Mouse (Mus musculus): ENCODE measurements around the gene Gdpd3. TPM values are rescaled to one million over a fixed set of nuclear protein-coding genes. Genes with fewer than 3 reads are reported as not detected.
"Not testable (repeated sequence)": the region's sequence is repeated elsewhere in the genome, so short reads cannot be mapped to it uniquely, and the experiment has no call there.

The Gdpd3 gene
- polyA plus RNA-seq, 1 experiment from 2014 or later: 0.96 TPM

- no peak for DNase-seq (ENCODE audit: low spot score)
- peaks cover 5% of the 10 kb centered on the region; the same call in 1 of the 2 replicates for H3K36me3 ChIP-seq (ENCODE audit: control insufficient read depth, insufficient read depth, low read length)
- ATAC-seq (replicated peaks; ENCODE audit: low FRiP score): no peak
- peaks cover 46% of the 10 kb centered on the region for H3K4me1 ChIP-seq (replicated peaks; ENCODE audit: control insufficient read depth, insufficient read depth, low read length)
- peak overlapping the region; percentile 94; the same call in 1 of the 2 replicates for H3K4me2 ChIP-seq
- H3K4me3 ChIP-seq (ENCODE audit: low read depth, low read length): no peak overlapping the region; the same call in 1 of the 2 replicates
- H3K27ac ChIP-seq (ENCODE audit: low read depth, low read length): no peak overlapping the region
- no peaks in the 10 kb centered on the region for H3K9me3 ChIP-seq (ENCODE audit: control insufficient read depth, low read length)
- no peaks in the 10 kb centered on the region for H3K27me3 ChIP-seq (replicated peaks; ENCODE audit: control insufficient read depth, insufficient read depth, low read length)
- 92% methylated on average over 3 of the region's 3 CpGs for WGBS
- no peak overlapping the region for H3K9ac ChIP-seq (ENCODE audit: low read depth, low read length)
Observed at GRCm38 (mm10) chr7:126778147-126778546, 12.0 kb downstream of the Gdpd3 start.

GRCm38 (mm10) chr7:126779101-126779500, 13.0 kb downstream of the Gdpd3 start:
- not testable (repeated sequence) for H3K27me3 ChIP-seq (replicated peaks; ENCODE audit: control insufficient read depth, insufficient read depth, low read length); H3K36me3 ChIP-seq (ENCODE audit: control insufficient read depth, insufficient read depth, low read length); H3K27ac ChIP-seq (ENCODE audit: low read depth, low read length); DNase-seq (ENCODE audit: low spot score); H3K4me2 ChIP-seq; H3K9me3 ChIP-seq (ENCODE audit: control insufficient read depth, low read length); H3K9ac ChIP-seq (ENCODE audit: low read depth, low read length); ATAC-seq (replicated peaks; ENCODE audit: low FRiP score); H3K4me3 ChIP-seq (ENCODE audit: low read depth, low read length)
- peaks cover 46% of the 10 kb centered on the region for H3K4me1 ChIP-seq (replicated peaks; ENCODE audit: control insufficient read depth, insufficient read depth, low read length)
- WGBS: 87% methylated on average over 7 of the region's 7 CpGs

GRCm38 (mm10) chr7:126779983-126780970, 14.1 kb downstream of the Gdpd3 start:
- WGBS: 2% methylated on average over 21 of the region's 21 CpGs
- Histone ChIP-seq H3K4me3 (ENCODE audit: low read depth, low read length) (peak overlapping the region; percentile 44), H3K4me1 (replicated peaks; ENCODE audit: control insufficient read depth, insufficient read depth, low read length) (peaks cover 41% of the 10 kb centered on the region), H3K4me2 (peak overlapping the region; percentile 74), H3K9me3 (ENCODE audit: control insufficient read depth, low read length) (no peaks in the 10 kb centered on the region), H3K9ac (ENCODE audit: low read depth, low read length) (peak overlapping the region; percentile 55), H3K36me3 (ENCODE audit: control insufficient read depth, insufficient read depth, low read length) (peaks cover 9% of the 10 kb centered on the region; the same call in 1 of the 2 replicates), H3K27me3 (replicated peaks; ENCODE audit: control insufficient read depth, insufficient read depth, low read length) (no peaks in the 10 kb centered on the region), H3K27ac (ENCODE audit: low read depth, low read length) (peak overlapping the region; percentile 62)
- DNase-seq (ENCODE audit: low spot score) (peak; percentile 91), ATAC-seq (replicated peaks; ENCODE audit: low FRiP score) (peak; percentile 72)

- ATAC-seq (replicated peaks; ENCODE audit: low FRiP score): no peak
- peak; percentile 60 for DNase-seq (ENCODE audit: low spot score)
- H3K4me1 ChIP-seq (replicated peaks; ENCODE audit: control insufficient read depth, insufficient read depth, low read length): peaks cover 33% of the 10 kb centered on the region
Observed at GRCm38 (mm10) chr7:126780971-126781635, 15.0 kb downstream of the Gdpd3 start, which contains the start of gene Tbx6. Gene Tbx6, plus strand, starts transcription at chr7:126781483.

GRCm38 (mm10) chr7:126781661-126782370, 15.7 kb downstream of the Gdpd3 start:
- 53% methylated on average over 11 of the region's 11 CpGs for whole genome bisulfite sequencing
- Histone ChIP-seq H3K4me2 (peak overlapping the region; percentile 74), H3K27me3 (replicated peaks; ENCODE audit: control insufficient read depth, insufficient read depth, low read length) (no peaks in the 10 kb centered on the region), H3K4me3 (ENCODE audit: low read depth, low read length) (no peak overlapping the region; the same call in 1 of the 2 replicates), H3K9ac (ENCODE audit: low read depth, low read length) (0 out of 2 replicates have a peak overlapping the region, but pooled peaks have one; percentile 22), H3K9me3 (ENCODE audit: control insufficient read depth, low read length) (no peaks in the 10 kb centered on the region), H3K36me3 (ENCODE audit: control insufficient read depth, insufficient read depth, low read length) (peaks cover 20% of the 10 kb centered on the region), H3K4me1 (replicated peaks; ENCODE audit: control insufficient read depth, insufficient read depth, low read length) (peaks cover 29% of the 10 kb centered on the region), H3K27ac (ENCODE audit: low read depth, low read length) (peak overlapping the region; percentile 28)
- ATAC-seq (replicated peaks; ENCODE audit: low FRiP score) (no peak), DNase-seq (ENCODE audit: low spot score) (no peak)

More at GRCm38 (mm10) chr7:126780971-126781635, 15.0 kb downstream of the Gdpd3 start, which contains the start of gene Tbx6:
- Histone ChIP-seq H3K27me3 (replicated peaks; ENCODE audit: control insufficient read depth, insufficient read depth, low read length) (no peaks in the 10 kb centered on the region), H3K9me3 (ENCODE audit: control insufficient read depth, low read length) (no peaks in the 10 kb centered on the region), H3K4me3 (ENCODE audit: low read depth, low read length) (peak within 1 kb of the TSS; percentile 44), H3K36me3 (ENCODE audit: control insufficient read depth, insufficient read depth, low read length) (peaks cover 13% of the 10 kb centered on the region), H3K4me2 (peak within 1 kb of the TSS; percentile 74), H3K9ac (ENCODE audit: low read depth, low read length) (peak within 1 kb of the TSS; percentile 55), H3K27ac (ENCODE audit: low read depth, low read length) (peak within 1 kb of the TSS; percentile 62)
- WGBS: 14% methylated on average over 22 of the region's 22 CpGs

GRCm38 (mm10) chr7:126782693-126783092, 16.6 kb downstream of the Gdpd3 start:
- Histone ChIP-seq H3K9me3 (ENCODE audit: control insufficient read depth, low read length) (no peaks in the 10 kb centered on the region), H3K9ac (ENCODE audit: low read depth, low read length) (no peak overlapping the region)

GRCm38 (mm10) chr7:126784469-126784868, 18.3 kb downstream of the Gdpd3 start:
- DNase-seq (ENCODE audit: low spot score): no peak
- Histone ChIP-seq H3K9me3 (ENCODE audit: control insufficient read depth, low read length) (no peaks in the 10 kb centered on the region), H3K27ac (ENCODE audit: low read depth, low read length) (no peak overlapping the region), H3K4me1 (replicated peaks; ENCODE audit: control insufficient read depth, insufficient read depth, low read length) (peaks cover 20% of the 10 kb centered on the region), H3K9ac (ENCODE audit: low read depth, low read length) (no peak overlapping the region), H3K4me2 (no peak overlapping the region), H3K27me3 (replicated peaks; ENCODE audit: control insufficient read depth, insufficient read depth, low read length) (no peaks in the 10 kb centered on the region), H3K4me3 (ENCODE audit: low read depth, low read length) (no peak overlapping the region), H3K36me3 (ENCODE audit: control insufficient read depth, insufficient read depth, low read length) (peaks cover 44% of the 10 kb centered on the region)
- ATAC-seq (replicated peaks; ENCODE audit: low FRiP score): no peak
- WGBS: 90% methylated on average over 7 of the region's 7 CpGs

More at GRCm38 (mm10) chr7:126782693-126783092, 16.6 kb downstream of the Gdpd3 start:
- no peak for DNase-seq (ENCODE audit: low spot score)
- peaks cover 28% of the 10 kb centered on the region for H3K36me3 ChIP-seq (ENCODE audit: control insufficient read depth, insufficient read depth, low read length)
- 79% methylated on average over 13 of the region's 13 CpGs for WGBS
- H3K4me1 ChIP-seq (replicated peaks; ENCODE audit: control insufficient read depth, insufficient read depth, low read length): peaks cover 21% of the 10 kb centered on the region
- H3K4me2 ChIP-seq: no peak overlapping the region; the same call in 1 of the 2 replicates
- no peak overlapping the region for H3K4me3 ChIP-seq (ENCODE audit: low read depth, low read length)
- H3K27ac ChIP-seq (ENCODE audit: low read depth, low read length): peak overlapping the region; percentile 28; the same call in 1 of the 2 replicates
- no peak for ATAC-seq (replicated peaks; ENCODE audit: low FRiP score)
- no peaks in the 10 kb centered on the region for H3K27me3 ChIP-seq (replicated peaks; ENCODE audit: control insufficient read depth, insufficient read depth, low read length)

GRCm38 (mm10) chr7:126785056-126785455, 18.9 kb downstream of the Gdpd3 start:
- Histone ChIP-seq H3K27ac (ENCODE audit: low read depth, low read length) (no peak overlapping the region), H3K36me3 (ENCODE audit: control insufficient read depth, insufficient read depth, low read length) (peaks cover 49% of the 10 kb centered on the region), H3K4me2 (no peak overlapping the region), H3K4me3 (ENCODE audit: low read depth, low read length) (no peak overlapping the region), H3K4me1 (replicated peaks; ENCODE audit: control insufficient read depth, insufficient read depth, low read length) (peaks cover 17% of the 10 kb centered on the region), H3K9me3 (ENCODE audit: control insufficient read depth, low read length) (no peaks in the 10 kb centered on the region), H3K9ac (ENCODE audit: low read depth, low read length) (no peak overlapping the region), H3K27me3 (replicated peaks; ENCODE audit: control insufficient read depth, insufficient read depth, low read length) (no peaks in the 10 kb centered on the region)
- WGBS: 74% methylated on average over 4 of the region's 4 CpGs
- ATAC-seq (replicated peaks; ENCODE audit: low FRiP score) (no peak), DNase-seq (ENCODE audit: low spot score) (no peak)
